Mouse (Mus musculus) regulatory T cell (primary cell): Measurements from ENCODE around the gene Baz1a.

Experiments
- in situ Hi-C: fragments of 300-600 bp; cut with MboI, MseI; formaldehyde crosslinking; loops from one replicate; pipeline ENCODE4 v1.15.1; 2025; ENCODE audit warnings: high pct_unique_total_duplicates

The Baz1a gene

DNA sequence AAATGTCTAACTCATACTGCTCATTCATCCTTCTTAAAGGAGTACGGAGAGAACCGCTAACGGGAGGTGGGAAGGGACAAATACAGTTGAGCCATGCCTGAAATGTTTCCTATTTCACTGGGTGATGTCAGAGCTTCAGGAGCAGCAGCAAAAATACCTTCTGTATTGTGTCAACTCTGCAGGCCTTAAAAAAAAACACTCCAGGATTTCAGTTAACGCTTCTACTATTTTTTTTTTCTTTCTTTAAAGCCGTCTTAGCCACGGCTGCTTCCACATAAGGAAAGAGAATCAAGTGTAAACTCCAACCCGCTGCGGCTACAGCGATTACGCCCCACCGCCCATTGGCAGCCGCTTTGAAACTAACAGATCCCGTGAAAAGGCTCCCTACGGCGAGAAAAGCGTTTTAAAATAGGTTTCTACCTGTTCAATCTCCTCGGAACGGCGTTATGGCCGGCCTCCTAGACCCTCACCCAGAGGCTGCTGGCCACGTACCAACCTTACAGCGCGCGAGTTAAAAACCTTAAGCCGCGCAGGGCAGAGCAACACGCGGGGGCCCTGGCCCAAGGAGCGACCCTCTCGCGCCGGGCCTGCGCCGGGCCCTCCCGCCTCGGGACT lies 152.1 kb downstream of the Baz1a start:
- in situ Hi-C loops: no loop called here

DNA sequence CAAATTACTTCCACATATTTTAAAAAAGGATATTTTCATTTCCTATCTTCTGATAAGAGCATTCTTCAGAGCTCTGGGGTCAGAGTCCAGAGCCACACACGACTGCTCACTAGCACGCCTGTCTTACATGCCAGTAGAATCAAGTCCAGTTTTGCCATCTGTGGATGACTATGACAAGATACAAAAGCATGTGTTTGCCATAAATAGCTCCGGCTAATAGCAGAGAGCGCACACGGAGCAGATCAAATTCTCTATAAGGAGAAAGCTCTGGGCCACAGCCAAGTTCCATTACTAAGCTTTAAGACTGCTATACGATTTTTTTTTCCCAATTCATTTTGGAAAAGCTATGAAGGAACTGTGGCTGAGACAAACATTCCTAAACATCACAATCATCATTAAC lies 154.6 kb downstream of the Baz1a start:
- in situ Hi-C loops: no loop called here

DNA sequence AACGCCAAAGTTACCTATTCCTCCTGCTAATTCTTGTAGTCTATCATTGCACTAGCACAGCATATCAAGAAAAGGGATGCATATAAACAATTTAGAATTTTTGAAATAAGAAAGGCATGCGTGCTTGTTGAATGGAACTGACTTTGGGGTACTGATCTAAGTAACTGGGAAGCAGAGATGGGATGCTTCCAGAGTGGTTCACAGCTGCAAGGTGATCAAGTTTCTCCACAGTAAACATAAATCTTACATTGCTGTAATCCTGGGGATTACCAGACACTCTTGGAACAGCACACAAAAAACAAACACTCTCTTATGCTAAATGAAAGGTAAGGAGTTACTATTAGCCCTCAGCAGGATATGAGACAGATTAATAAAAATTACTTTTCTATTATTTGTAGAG lies 163.6 kb downstream of the Baz1a start:
- in situ Hi-C loops: no loop called here

DNA sequence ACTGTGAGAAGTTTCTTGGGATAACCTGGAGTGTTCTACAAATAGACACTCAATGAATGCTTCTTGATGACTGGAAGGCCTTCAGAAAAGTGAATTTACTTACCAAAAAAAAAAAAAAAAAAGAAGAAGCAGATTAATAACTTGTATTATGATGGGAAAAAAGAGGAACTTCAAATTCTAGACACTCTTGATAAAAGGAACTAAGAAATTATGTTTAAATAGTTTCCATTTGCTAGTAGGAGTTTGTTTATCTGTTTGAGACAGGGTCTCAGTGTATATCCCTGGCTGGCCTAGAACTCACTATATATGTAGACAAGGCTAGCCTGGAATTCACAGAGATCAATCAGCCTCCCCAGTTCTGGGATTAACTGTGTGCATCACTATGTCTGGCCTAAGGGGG lies 169.7 kb downstream of the Baz1a start:
- in situ Hi-C loops: no loop called here
